Mouse (Mus musculus) G1E (cell line): Measurements from ENCODE around the gene N6amt1.

ENCODE experiments used
- CTCF ChIP-seq: IDR thresholded peaks from 2 replicates; pipeline ENCODE4 v1.5.1; 2012; ENCODE audit warnings: low read depth, low read length, inconsistent platforms, mixed read lengths
- GATA1 ChIP-seq: IDR thresholded peaks from 2 replicates; pipeline ENCODE4 v1.6.1; 2012; ENCODE audit warnings: borderline replicate concordance, low read length, inconsistent platforms, mixed read lengths
- POLR2AphosphoS5 ChIP-seq: IDR thresholded peaks from 2 replicates; pipeline ENCODE4 v1.6.1; 2012; ENCODE audit warnings: low read depth, low read length, inconsistent platforms; ENCODE audit not compliant: insufficient replicate concordance
- TAL1 ChIP-seq: conservative IDR thresholded peaks from 2 replicates; pipeline ENCODE4 v1.6.1; 2012; ENCODE audit warnings: low read depth, low read length, inconsistent platforms, mixed read lengths

GRCm38 (mm10) chr16:87351386-87352105 is 2.4 kb upstream of the N6amt1 start:
- TF ChIP-seq CTCF (no peak), TAL1 (no peak), GATA1 (no peak), POLR2AphosphoS5 (no peak)
